Mouse (Mus musculus): Measurements from ENCODE around the gene A230050P20Rik.

DNA sequence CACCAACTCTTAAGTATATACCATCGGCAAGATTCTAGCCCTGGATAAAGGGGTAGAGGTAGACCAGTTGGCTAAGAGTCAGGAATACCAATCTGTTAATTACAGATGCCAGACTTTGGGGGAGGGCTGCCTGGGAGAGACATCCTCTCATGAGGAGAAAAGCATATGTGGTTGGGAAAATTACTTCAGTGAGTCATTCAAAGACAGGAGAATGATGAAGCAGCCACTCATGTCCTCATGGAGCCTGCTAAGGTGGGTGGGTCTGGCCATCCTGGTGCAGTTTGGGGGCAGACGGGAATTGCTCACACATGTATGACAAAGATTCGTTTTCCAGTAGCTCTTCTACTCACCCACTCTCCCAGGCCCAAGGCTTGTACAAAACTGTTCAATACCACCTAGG, 45.6 kb upstream of the A230050P20Rik start:
- TF ChIP-seq CTCF (IDR thresholded peaks at IDR 0.05; ENCODE audit: low read depth, low read length) (no peak), TAL1 (conservative IDR thresholded peaks at IDR 0.05; ENCODE audit: low read depth, low read length) (no peak), GATA2 (IDR thresholded peaks at IDR 0.05; ENCODE audit: borderline replicate concordance, low read depth, low read length) (no peak)
